Mouse (Mus musculus) liver, embryonic 11.5 days (tissue): ENCODE results near the gene Cfap61. TPM values are rescaled to one million over a fixed set of nuclear protein-coding genes. Genes with fewer than 3 reads are reported as not detected.
"Not testable (repeated sequence)": the region's sequence is repeated elsewhere in the genome, so short reads cannot be mapped to it uniquely, and the experiment has no call there.

Experiments used
- ATAC-seq: fragments of 200-750 bp; cut with Nextera tagmentation; replicated peaks from 2 replicates; pipeline ENCODE4 v1.8.0; 2017; ENCODE audit warnings: moderate number of reproducible peaks, mild to moderate bottlenecking, moderate TSS enrichment, moderate library complexity; ENCODE audit not compliant: low FRiP score
- DNase-seq: peaks from one replicate; pipeline ENCODE4 v3.0.0-alpha.2; 2017; ENCODE audit warnings: low spot score
- H3K27ac ChIP-seq: fragments of 300-500 bp; sonication (generic); 2 replicates; pipeline ENCODE4 v1.5.1; 2014; ENCODE audit warnings: mild to moderate bottlenecking, low read depth, low read length, control low read depth
- H3K27me3 ChIP-seq: fragments of 300-500 bp; sonication (generic); replicated peaks from 2 replicates; pipeline ENCODE4 v1.6.1; 2014; ENCODE audit warnings: low read length, mixed read lengths; ENCODE audit not compliant: control insufficient read depth, insufficient read depth
- H3K36me3 ChIP-seq: fragments of 300-500 bp; sonication (generic); 2 replicates; pipeline ENCODE4 v1.6.1; 2014; ENCODE audit warnings: mild to moderate bottlenecking, low read length, moderate library complexity, mixed read lengths; ENCODE audit not compliant: control insufficient read depth, insufficient read depth
- H3K4me1 ChIP-seq: fragments of 300-500 bp; sonication (generic); replicated peaks from 2 replicates; pipeline ENCODE4 v1.6.1; 2014; ENCODE audit warnings: low read length, mixed read lengths; ENCODE audit not compliant: control insufficient read depth, insufficient read depth
- H3K4me2 ChIP-seq: fragments of 300-500 bp; sonication (generic); 2 replicates; pipeline ENCODE4 v1.6.1; 2014; ENCODE audit warnings: mild to moderate bottlenecking, control low read depth, moderate library complexity
- H3K4me3 ChIP-seq: fragments of 300-500 bp; sonication (generic); 2 replicates; pipeline ENCODE4 v1.5.1; 2014; ENCODE audit warnings: low read depth, low read length, control low read depth
- H3K9ac ChIP-seq: fragments of 300-500 bp; sonication (generic); 2 replicates; pipeline ENCODE4 v1.6.1; 2014; ENCODE audit warnings: low read depth, low read length, control low read depth
- H3K9me3 ChIP-seq: fragments of 300-500 bp; sonication (generic); 2 replicates; pipeline ENCODE4 v1.6.1; 2016; ENCODE audit warnings: low read length, inconsistent platforms, mixed read lengths; ENCODE audit not compliant: control insufficient read depth
- WGBS: fragments of 180-500 bp; shearing (Covaris S2); extraction: QIAGEN DNeasy Blood & Tissue Kit; methylation state at CpG from one replicate; pipeline ENCODE4 v1.1.7; 2014; 5-methylcytosine and 5-hydroxymethylcytosine counted together
- polyA plus RNA-seq: library from polyadenylated mRNA; unstranded; fragments of >200 nt; fragmentation: Nextera tagmentation; extraction: Ambion mirVana; gene quantifications from 2 replicates; pipeline ENCODE4 v1.2.1, GENCODE M21; 2014

Gene Cfap61
- polyA plus RNA-seq, 1 experiment from 2014 or later: not detected

DNA sequence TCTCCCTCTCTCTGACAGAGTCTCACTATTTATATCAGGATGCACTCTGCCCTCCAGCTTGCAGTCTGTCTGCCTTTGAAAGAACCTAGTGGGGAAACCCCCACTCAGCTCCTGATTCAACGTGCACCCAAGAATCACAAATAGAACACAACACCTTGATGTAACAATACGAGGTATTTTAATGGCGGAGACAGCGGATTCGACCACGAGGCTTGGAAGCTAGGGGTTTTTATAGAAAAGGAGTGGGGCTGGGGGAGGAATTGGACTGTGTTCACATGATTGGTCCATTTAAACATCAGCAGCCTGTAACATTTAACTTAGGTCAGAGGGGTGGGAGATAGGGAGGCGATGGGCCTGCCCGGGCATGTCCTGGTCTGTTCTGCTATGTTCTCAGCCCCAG, 34.3 kb upstream of the Cfap61 start:
- H3K9ac ChIP-seq, ATAC-seq, DNase-seq, H3K4me3 ChIP-seq, H3K27me3 ChIP-seq, H3K4me2 ChIP-seq, H3K9me3 ChIP-seq, H3K27ac ChIP-seq, H3K36me3 ChIP-seq: not testable (repeated sequence)
- WGBS: 70% methylated on average over 7 of the region's 8 CpGs
- H3K4me1 ChIP-seq: peaks cover 11% of the 10 kb centered on the region

DNA sequence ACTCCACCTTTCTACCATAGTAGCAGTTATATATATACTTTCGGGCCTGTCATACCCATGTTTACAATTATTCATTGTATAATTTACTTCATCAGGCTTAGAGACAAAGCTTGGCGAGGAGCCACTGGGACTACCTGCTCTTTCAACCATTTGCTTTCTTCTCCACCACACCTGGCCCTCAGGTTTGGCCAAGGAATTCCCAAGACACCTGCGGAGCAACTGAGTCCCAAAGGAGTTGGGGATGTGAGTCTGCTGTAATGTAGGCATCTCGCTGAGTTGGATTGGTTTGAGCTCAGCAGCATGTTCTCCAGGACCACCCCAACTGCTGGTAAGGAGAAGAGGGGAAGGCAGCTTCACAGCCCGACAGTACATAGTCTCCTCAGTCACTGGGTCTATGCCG, 32.7 kb upstream of the Cfap61 start, which contains the start of gene Naa20:
TSS of gene Naa20 (plus strand) at position 239 of the 400 bp plus-strand sequence.
- ATAC-seq (no peak), DNase-seq (no peak)
- H3K36me3 ChIP-seq: 0 out of 2 replicates have a peak, but pooled peaks cover 3% of the 10 kb centered on the region
- no peak within 1 kb of the TSS for H3K27ac ChIP-seq
- H3K27me3 ChIP-seq: no peaks in the 10 kb centered on the region
- WGBS: 85% methylated on average over 6 of the region's 6 CpGs
- peak within 1 kb of the TSS; percentile 94 for H3K4me3 ChIP-seq
- no peak within 1 kb of the TSS for H3K9ac ChIP-seq
- peaks cover 13% of the 10 kb centered on the region for H3K4me1 ChIP-seq
- H3K9me3 ChIP-seq: no peaks in the 10 kb centered on the region
- peak within 1 kb of the TSS; percentile 54 for H3K4me2 ChIP-seq

DNA sequence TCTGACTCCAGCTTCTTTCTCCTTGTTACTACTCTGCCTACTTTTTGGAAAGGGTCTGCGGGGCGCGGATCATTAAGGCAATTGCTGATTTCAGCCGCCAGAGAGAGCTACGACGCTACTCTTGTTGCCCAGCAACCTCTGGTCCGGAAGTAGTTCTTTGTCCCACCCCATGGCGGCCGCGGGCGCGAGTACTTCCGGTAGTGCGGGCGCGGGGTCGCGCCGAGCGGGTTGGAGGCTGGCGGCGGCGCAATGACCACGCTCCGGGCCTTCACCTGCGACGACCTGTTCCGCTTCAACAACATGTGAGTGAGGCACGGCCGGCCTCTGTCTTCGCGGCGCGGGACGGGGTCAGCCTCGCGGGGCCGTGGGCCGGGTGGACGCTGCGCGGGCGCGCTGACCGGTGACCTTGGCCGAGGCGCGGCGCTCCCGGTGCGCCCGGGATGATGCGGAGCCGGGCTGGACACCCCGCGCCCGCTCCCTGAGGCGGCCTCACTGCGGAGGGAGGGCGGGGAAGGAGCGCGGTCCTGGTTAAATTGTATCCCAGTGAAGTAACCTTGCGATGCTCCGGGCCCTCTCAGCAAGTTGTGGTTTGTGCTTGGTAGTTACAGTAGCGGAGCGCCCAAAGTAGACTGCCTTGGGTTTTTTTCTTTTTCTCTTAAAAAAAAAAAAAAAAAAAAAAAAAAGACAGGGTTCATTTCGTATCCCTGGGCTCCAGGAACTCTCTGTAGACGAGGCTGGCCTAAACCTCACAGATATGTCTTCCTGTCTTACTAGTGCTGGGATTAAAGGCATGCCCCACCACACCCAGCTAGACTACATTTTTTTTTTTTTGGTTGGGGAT, 31.3 kb upstream of the Cfap61 start:
- DNase-seq: peak; percentile 87
- ATAC-seq: peak; percentile 94
- Histone ChIP-seq H3K27ac (peak overlapping the region; percentile 86), H3K4me3 (peak overlapping the region; percentile 94), H3K9ac (peak overlapping the region; percentile 90), H3K9me3 (no peaks in the 10 kb centered on the region), H3K4me2 (peak overlapping the region; percentile 77), H3K4me1 (peaks cover 13% of the 10 kb centered on the region), H3K27me3 (no peaks in the 10 kb centered on the region), H3K36me3 (0 out of 2 replicates have a peak, but pooled peaks cover 3% of the 10 kb centered on the region)
- under 1% methylated on average over 68 of the region's 68 CpGs for WGBS

DNA sequence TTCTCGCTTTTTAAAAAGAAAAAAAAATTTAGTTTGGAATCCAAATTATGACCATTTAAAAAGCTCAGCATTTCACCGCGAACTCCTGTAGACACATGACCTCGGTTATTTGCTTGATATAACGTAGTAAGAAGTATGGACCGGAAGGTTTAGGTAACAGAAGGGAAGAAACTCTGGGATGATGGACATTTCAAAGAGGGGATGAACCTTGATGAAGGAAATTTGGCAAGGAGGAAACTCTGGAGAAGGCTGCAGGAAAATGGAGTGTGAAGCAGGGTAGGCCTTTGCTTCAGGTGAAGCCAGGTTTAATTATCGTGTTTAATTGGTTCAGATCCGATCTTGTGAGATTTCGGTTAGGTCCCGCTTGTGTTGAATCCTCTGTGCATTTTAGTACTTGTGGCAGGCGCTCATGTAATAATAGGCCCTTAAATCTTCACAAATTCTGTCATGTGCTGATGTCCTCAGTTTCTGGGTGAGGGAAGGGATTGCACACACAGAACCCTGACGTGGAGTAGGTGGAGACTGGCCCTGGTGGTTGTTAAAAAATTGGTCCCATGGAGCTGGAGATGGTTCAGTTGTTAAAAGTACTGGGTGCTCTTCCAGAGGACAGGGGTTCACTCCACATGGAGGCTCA, 30.5 kb upstream of the Cfap61 start:
- Histone ChIP-seq H3K4me1 (peaks cover 13% of the 10 kb centered on the region), H3K27ac (no peak overlapping the region; the same call in 1 of the 2 replicates), H3K4me3 (peak overlapping the region; percentile 94), H3K27me3 (no peaks in the 10 kb centered on the region), H3K4me2 (peak overlapping the region; percentile 77), H3K36me3 (peaks cover 7% of the 10 kb centered on the region), H3K9me3 (no peaks in the 10 kb centered on the region), H3K9ac (peak overlapping the region; percentile 90)
- ATAC-seq: no peak
- WGBS: 27% methylated on average over 12 of the region's 12 CpGs
- no peak for DNase-seq

DNA sequence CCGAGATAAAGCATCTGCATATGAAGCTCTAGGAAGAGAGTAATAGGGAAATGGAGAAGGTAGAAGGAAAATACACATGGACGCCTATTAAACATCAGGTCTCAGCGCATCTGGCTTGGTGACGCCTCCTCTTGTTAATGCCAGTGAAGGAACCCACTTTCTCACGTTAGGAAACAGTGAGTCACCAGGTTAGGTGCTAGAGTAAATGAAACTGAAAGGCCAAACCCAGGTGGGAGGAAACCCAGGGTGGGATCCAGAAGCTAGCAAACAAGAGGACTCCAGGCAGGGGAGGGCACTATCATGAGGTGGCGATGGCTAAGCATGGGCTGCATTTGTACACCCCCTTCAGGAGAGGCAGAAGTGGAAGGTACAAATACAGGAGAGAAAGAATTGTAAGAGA, 29.4 kb upstream of the Cfap61 start:
- H3K36me3 ChIP-seq: peaks cover 7% of the 10 kb centered on the region
- peaks cover 13% of the 10 kb centered on the region for H3K4me1 ChIP-seq
- peak overlapping the region; percentile 4 for H3K4me2 ChIP-seq
- 76% methylated on average over 6 of the region's 6 CpGs for WGBS
- H3K27ac ChIP-seq: no peak overlapping the region
- no peaks in the 10 kb centered on the region for H3K27me3 ChIP-seq
- no peak overlapping the region for H3K9ac ChIP-seq
- DNase-seq (no peak), ATAC-seq (no peak)
- no peak overlapping the region for H3K4me3 ChIP-seq
- H3K9me3 ChIP-seq: no peaks in the 10 kb centered on the region

DNA sequence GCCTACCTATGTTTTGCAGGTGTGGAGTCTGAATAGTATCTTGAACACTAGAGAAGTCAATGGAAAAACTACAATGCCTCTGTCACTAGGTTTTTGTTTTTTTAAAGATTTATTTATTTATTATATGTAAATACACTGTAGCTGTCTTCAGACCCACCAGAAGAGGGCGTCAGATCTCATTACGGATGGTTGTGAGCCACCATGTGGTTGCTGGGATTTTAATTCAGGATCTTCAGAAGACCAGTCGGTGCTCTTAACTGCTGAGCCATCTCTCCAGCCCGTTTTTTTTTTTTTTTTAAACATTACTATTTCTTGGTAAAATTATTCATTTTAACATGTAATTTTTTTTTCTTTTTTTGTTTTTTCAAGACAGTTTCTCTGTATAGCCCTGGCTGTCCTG, 28.7 kb upstream of the Cfap61 start:
- not testable (repeated sequence) for H3K27me3 ChIP-seq, H3K27ac ChIP-seq, H3K4me2 ChIP-seq, H3K36me3 ChIP-seq, ATAC-seq, H3K4me3 ChIP-seq, H3K9me3 ChIP-seq, DNase-seq, H3K9ac ChIP-seq
- 48% methylated on average over 4 of the region's 4 CpGs for WGBS
- peaks cover 13% of the 10 kb centered on the region for H3K4me1 ChIP-seq

DNA sequence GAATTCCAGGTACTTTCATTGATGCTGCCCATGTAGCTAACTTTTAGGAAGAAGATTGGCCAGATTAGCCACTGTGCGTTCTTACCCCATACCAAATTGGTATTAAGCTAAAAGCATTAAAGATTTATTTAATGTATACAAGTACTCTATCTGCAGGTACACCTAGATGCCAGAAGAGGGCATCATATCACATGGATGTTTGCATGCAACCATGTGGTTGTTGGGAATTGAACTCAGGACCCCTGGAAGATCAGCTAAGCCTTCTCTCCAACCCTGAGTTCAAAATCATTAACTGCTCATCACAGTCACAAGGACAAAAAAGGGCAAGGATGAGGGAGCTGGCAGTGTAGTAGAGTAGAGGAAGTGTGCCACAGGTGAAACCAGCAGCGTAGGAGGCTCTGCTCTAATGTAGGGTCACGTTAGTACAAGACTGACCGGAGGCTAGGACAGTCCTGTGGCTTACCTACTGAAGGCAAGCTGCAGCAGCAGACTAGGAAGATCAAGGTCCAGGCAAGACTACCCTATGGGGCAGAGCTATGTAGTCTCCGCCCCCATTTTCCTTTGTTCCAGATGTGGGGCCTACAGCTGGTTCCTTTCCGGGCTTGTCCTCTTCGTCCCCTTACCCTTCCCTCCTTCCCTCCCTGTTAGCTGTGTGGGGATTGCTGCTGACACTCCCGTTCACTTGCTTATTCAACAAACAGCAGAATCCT, 13.5 kb upstream of the Cfap61 start:
- no peak for ATAC-seq
- Histone ChIP-seq H3K36me3 (peaks cover 19% of the 10 kb centered on the region; the same call in 1 of the 2 replicates), H3K9me3 (no peaks in the 10 kb centered on the region), H3K27me3 (no peaks in the 10 kb centered on the region), H3K27ac (no peak overlapping the region), H3K4me2 (no peak overlapping the region), H3K9ac (no peak overlapping the region), H3K4me1 (no peaks in the 10 kb centered on the region), H3K4me3 (no peak overlapping the region)
- 90% methylated on average over 8 of the region's 8 CpGs for WGBS
- DNase-seq: no peak

DNA sequence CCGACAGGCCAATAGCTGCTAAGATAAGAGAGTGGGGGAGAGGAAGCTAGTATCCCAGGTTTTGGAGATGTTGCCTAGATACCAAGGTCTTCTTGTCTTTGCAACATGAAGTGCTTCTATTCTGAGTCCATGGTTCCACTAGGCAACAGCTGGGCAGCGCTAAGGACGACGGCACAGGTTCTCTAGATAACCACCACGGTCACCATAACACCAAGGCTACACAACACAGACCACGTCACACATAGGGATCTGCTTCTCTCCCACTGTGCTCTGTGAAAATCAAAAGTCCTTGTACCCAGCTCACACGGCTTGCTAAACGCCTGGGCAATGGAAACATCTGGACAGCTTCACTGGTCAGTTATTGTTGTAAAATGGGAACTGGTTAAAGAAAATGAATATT, 2.4 kb downstream of the Cfap61 start:
- H3K27me3 ChIP-seq: 0 out of 2 replicates have a peak, but pooled peaks cover 3% of the 10 kb centered on the region
- no peak overlapping the region for H3K9ac ChIP-seq
- peaks cover 8% of the 10 kb centered on the region for H3K4me1 ChIP-seq
- ATAC-seq (no peak), DNase-seq (no peak)
- no peak overlapping the region for H3K27ac ChIP-seq
- H3K36me3 ChIP-seq: no peaks in the 10 kb centered on the region
- no peaks in the 10 kb centered on the region for H3K9me3 ChIP-seq
- no peak overlapping the region for H3K4me3 ChIP-seq
- no peak overlapping the region for H3K4me2 ChIP-seq
- WGBS: 75% methylated on average over 8 of the region's 8 CpGs
